Mouse (Mus musculus): Measurements from ENCODE around the gene Syt8.

GRCm38 (mm10) chr7:142476795-142477452, 42.3 kb downstream of the Syt8 start:
- TF ChIP-seq GATA1 (IDR thresholded peaks at IDR 0.05; ENCODE audit: low read length) (no peak), TAL1 (IDR thresholded peaks at IDR 0.05; ENCODE audit: low read length) (no peak)

Measured in erythroblast, embryonic 14.5 days (primary cell).